In the genomic region with DNA sequence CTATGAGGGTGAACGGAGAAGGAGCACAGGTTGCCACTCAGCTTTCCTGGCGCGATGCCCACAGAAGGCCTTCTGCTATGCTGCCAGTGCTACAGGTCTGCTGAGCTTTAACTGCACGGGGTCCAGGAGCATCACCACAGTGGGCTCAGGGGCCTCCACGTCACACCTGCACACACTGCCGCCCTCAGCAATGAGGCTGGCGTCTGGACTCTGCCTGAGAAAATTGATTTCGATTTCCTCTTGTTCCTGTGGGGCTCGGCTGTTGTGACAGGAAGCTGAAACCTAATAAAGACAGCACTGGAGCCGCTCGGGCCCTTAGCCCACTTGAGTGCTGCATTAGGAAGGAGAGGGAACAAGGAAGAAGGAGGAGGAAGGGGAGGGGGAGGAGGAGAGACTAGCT, we compare ENCODE assay signal across 8 mouse cellular contexts.
DNase-seq lines count a peak whose midpoint lies in the region; ATAC-seq lines count a peak whose summit lies in the region.

No protein-coding gene starts in this region.

- peak; percentile 19 for DNase-seq in adrenal gland, postnatal 10 days
- no peak for DNase-seq in adrenal gland, postnatal 25 days
- no peak for DNase-seq in kidney, adult 9 months
- DNase-seq in thymus, postnatal 4 days = peak; percentile 18
- no peak for DNase-seq in thymus, postnatal 10 days (ENCODE audit: low spot score in 2 of 2)
- no peak for DNase-seq in frontal cortex, adult 2 months (ENCODE audit: extremely low spot score in 1 of 2, low spot score in 1 of 2)
- DNase-seq in spleen, adult 12 weeks (ENCODE audit: low spot score) = no peak

- 0 out of 2 replicates have a peak, but pooled peaks cover 2% of the 10 kb centered on the region for H3K4me1 ChIP-seq in kidney, embryonic 14.5 days (ENCODE audit: control insufficient read depth, insufficient read depth, low read length)

- H3K27me3 ChIP-seq in kidney, embryonic 14.5 days (ENCODE audit: control insufficient read depth, insufficient read depth, low read length) = no peaks in the 10 kb centered on the region

- WGBS in kidney, embryonic 14.5 days = 32% methylated on average over 11 of the region's 11 CpGs

- H3K9me3 ChIP-seq in kidney, embryonic 14.5 days (ENCODE audit: control insufficient read depth, low read length) = no peaks in the 10 kb centered on the region

- peak; percentile 55; the same call in 1 of the 2 replicates for ATAC-seq in kidney, embryonic 14.5 days (ENCODE audit: low FRiP score, low TSS enrichment)

- H3K27ac ChIP-seq in kidney, embryonic 14.5 days (ENCODE audit: low read depth, low read length) = no peak overlapping the region

- no peaks in the 10 kb centered on the region for H3K36me3 ChIP-seq in kidney, embryonic 14.5 days (ENCODE audit: control insufficient read depth, insufficient read depth, low read length)

- no peak overlapping the region for H3K9ac ChIP-seq in kidney, embryonic 14.5 days (ENCODE audit: low read depth, low read length)

- no peak overlapping the region for H3K4me3 ChIP-seq in kidney, embryonic 14.5 days (ENCODE audit: low read length)

- H3K4me2 ChIP-seq in kidney, embryonic 14.5 days (replicated peaks; ENCODE audit: low read depth, low read length) = no peak overlapping the region

Comparison
In these comparisons a context has a peak if more than half of its experiments do, and no peak if none do; other contexts are left out.
1. DNase-seq: peak in adrenal gland, postnatal 10 days (single experiment) and thymus, postnatal 4 days (single experiment); none in adrenal gland, postnatal 25 days (single experiment), kidney, adult 9 months (single experiment), thymus, postnatal 10 days (0 of 2), frontal cortex, adult 2 months (0 of 2) and spleen, adult 12 weeks (single experiment).